Mouse (Mus musculus): ENCODE measurements around the gene Sugt1. TPM values are rescaled to one million over a fixed set of nuclear protein-coding genes. Genes with fewer than 3 reads are reported as not detected.

Sugt1 gene
- polyA plus RNA-seq, 1 experiment from 2014 or later: 53.6 TPM

DNA sequence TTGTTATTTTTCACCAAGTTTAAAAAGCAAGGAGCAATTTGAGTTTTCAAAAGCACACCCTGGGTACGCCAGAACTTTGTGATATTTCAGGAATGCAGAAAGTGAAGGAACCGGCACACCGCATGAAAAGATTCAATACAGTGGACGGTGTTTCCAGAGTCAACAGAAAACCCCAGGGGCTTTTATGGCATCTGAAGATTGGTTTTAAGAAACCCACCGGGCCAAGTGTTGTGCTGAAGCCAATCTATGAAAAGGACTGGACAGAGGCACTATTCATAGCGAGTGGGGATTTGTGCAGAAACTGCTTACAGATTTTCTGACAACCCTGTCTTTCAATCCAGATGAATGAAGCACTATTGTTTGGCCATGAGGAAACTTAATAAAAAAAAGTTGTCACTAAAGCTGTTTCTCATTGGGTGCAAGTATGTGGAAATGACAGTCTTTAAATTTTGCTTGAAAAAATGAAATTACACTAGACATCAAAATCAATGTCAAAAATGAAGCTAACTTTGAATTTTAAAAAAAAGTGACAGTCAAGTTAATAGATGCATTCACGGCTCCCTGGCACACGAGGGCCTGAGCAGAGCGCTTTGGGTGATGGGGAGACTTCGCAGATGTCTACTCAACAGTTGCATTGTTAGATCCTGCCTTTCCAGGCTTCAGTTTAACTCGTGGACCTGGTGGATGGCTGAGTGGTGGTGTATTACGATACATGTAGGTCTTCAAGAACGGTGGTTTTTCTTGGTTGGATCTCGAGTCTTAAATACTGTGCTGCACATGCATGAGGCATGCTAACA lies 90.6 kb downstream of the Sugt1 start:
- no peaks in the 10 kb centered on the region for H3K36me3 ChIP-seq
- ATAC-seq (ENCODE audit: low read depth) (no peak), DNase-seq (no peak)
- H3K4me3 ChIP-seq (replicated peaks): no peak overlapping the region
- H3K9ac ChIP-seq: no peak overlapping the region
- H3K9me3 ChIP-seq (replicated peaks): no peaks in the 10 kb centered on the region
- no peak overlapping the region for H3K27ac ChIP-seq
- no peak overlapping the region for H3K4me2 ChIP-seq
- H3K4me1 ChIP-seq (replicated peaks): no peaks in the 10 kb centered on the region
- H3K27me3 ChIP-seq: no peaks in the 10 kb centered on the region
- WGBS (ENCODE audit: insufficient replicate concordance): 61% methylated on average over 14 of the region's 14 CpGs

DNA sequence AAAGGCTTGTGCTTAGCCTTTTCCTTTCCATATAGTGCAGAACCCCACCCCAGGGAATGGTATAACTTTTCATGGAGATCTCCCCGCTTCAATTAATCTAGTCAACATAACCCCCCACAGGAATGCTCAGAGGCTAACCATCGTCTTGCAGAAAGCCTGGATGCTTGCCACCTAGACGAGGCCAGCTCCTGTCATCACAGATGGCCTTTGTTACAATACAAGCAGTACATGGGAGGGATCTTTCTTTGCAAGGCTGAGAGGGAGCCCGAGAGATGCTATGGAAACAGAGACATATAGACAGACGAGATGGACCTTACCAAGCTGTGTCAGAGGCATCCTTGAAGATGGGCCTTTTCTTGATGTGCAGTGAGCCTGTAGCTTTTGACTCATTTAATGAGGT lies 93.2 kb downstream of the Sugt1 start:
- no peaks in the 10 kb centered on the region for H3K36me3 ChIP-seq
- no peaks in the 10 kb centered on the region for H3K9me3 ChIP-seq (replicated peaks)
- ATAC-seq (ENCODE audit: low read depth) (no peak), DNase-seq (no peak)
- H3K27me3 ChIP-seq: no peaks in the 10 kb centered on the region
- no peak overlapping the region for H3K27ac ChIP-seq
- no peaks in the 10 kb centered on the region for H3K4me1 ChIP-seq (replicated peaks)
- no peak overlapping the region for H3K4me3 ChIP-seq (replicated peaks)
- H3K4me2 ChIP-seq: no peak overlapping the region
- no peak overlapping the region for H3K9ac ChIP-seq
- 58% methylated on average over 5 of the region's 5 CpGs for WGBS (ENCODE audit: insufficient replicate concordance)

Small RNA genes within 50 kb of the gene (microRNA-seq; reads per million reads assigned to microRNA genes)
- not detected for gene Gm27857

Other genes with a start within 250 kb of the Sugt1 start
- 33.4 and 44.5 TPM in 2 replicates for gene Naa16, start 196.9 kb upstream of the Sugt1 start, polyA plus RNA-seq (2015; fragmentation: Nextera tagmentation; extraction: Ambion mirVana)
- gene Mtrf1, start 189.9 kb upstream of the Sugt1 start, polyA plus RNA-seq (2015; fragmentation: Nextera tagmentation; extraction: Ambion mirVana): 5.7 and 6.8 TPM in 2 replicates
- 3.0 and 3.6 TPM in 2 replicates for gene Kbtbd7, start 161.2 kb upstream of the Sugt1 start, polyA plus RNA-seq (2015; fragmentation: Nextera tagmentation; extraction: Ambion mirVana)
- gene Kbtbd6, start 135.9 kb upstream of the Sugt1 start, polyA plus RNA-seq (2015; fragmentation: Nextera tagmentation; extraction: Ambion mirVana): 2.6 and 3.0 TPM in 2 replicates
- 11.9 and 13.8 TPM in 2 replicates for gene Elf1, start 106.5 kb upstream of the Sugt1 start, polyA plus RNA-seq (2015; fragmentation: Nextera tagmentation; extraction: Ambion mirVana)
- 17.6 and 20.6 TPM in 2 replicates for gene Wbp4, start 106.2 kb upstream of the Sugt1 start, polyA plus RNA-seq (2015; fragmentation: Nextera tagmentation; extraction: Ambion mirVana)
- not detected in 2 replicates for gene Cnmd, start 74.5 kb downstream of the Sugt1 start, polyA plus RNA-seq (2015; fragmentation: Nextera tagmentation; extraction: Ambion mirVana)
- 0.06 and 0.13 TPM in 2 replicates for gene Pcdh8, start 183.6 kb downstream of the Sugt1 start, polyA plus RNA-seq (2015; fragmentation: Nextera tagmentation; extraction: Ambion mirVana)